Mouse (Mus musculus): ENCODE measurements around the gene Olfr827.

DNA sequence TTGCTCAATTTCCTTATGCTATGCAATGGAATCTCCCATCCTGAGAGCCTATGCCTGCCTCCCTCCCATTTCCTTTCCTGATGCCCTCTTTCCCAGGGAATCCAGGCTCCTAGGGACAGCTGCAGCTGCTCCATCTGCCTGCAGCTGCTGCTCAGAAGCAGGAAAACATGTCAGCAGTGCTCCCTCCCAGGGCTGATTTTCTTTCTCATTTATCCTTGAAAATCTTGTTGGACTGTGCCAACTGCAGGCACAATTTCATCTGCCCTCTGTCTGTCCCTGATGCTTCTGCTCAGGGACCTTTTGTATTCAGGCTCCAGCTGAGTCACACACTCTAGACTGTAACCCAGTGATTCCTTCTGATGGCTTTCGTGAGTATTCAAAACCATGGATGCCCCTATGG, 45.3 kb upstream of the Olfr827 start:
- TF ChIP-seq CTCF (IDR thresholded peaks at IDR 0.05; ENCODE audit: extremely low read depth, insufficient read depth, insufficient read length, insufficient replicate concordance) (no peak), POLR2A (IDR thresholded peaks at IDR 0.05; ENCODE audit: low read depth, low read length) (no peak)

Data from spleen, adult 2 months (tissue).